Mouse (Mus musculus) heart, embryonic 15.5 days (tissue): ENCODE data around the gene Sspo. TPM values are rescaled to one million over a fixed set of nuclear protein-coding genes. Genes with fewer than 3 reads are reported as not detected.
A peak's percentile ranks its signal among the peaks of the same experiment; 100 is the strongest.

Experiments
- ATAC-seq: fragments of 200-750 bp; cut with Nextera tagmentation; replicated peaks from 2 replicates; pipeline ENCODE4 v1.8.0; 2017; ENCODE audit warnings: low read depth, moderate TSS enrichment; ENCODE audit not compliant: insufficient number of reproducible peaks, insufficient read depth, low FRiP score
- H3K27ac ChIP-seq: fragments of 300-500 bp; sonication (generic); 2 replicates; pipeline ENCODE4 v1.5.1; 2015; ENCODE audit warnings: mild to moderate bottlenecking, inconsistent platforms
- H3K27me3 ChIP-seq: fragments of 300-500 bp; sonication (generic); 2 replicates; pipeline ENCODE4 v1.6.1; 2015; ENCODE audit warnings: inconsistent platforms
- H3K36me3 ChIP-seq: fragments of 300-500 bp; sonication (generic); 2 replicates; pipeline ENCODE4 v1.6.1; 2015; ENCODE audit warnings: mild to moderate bottlenecking, inconsistent platforms
- H3K4me1 ChIP-seq: fragments of 300-500 bp; sonication (generic); replicated peaks from 2 replicates; pipeline ENCODE4 v1.6.1; 2015; ENCODE audit warnings: inconsistent platforms
- H3K4me2 ChIP-seq: fragments of 300-500 bp; sonication (generic); 2 replicates; pipeline ENCODE4 v1.6.1; 2015; ENCODE audit warnings: inconsistent platforms, mild to moderate bottlenecking, moderate library complexity
- H3K4me3 ChIP-seq: fragments of 300-500 bp; sonication (generic); 2 replicates; pipeline ENCODE4 v1.5.1; 2015; ENCODE audit warnings: mild to moderate bottlenecking, inconsistent platforms
- H3K9ac ChIP-seq: fragments of 300-500 bp; sonication (generic); 2 replicates; pipeline ENCODE4 v1.6.1; 2015; ENCODE audit warnings: mild to moderate bottlenecking, inconsistent platforms
- H3K9me3 ChIP-seq: fragments of 300-500 bp; sonication (generic); replicated peaks from 2 replicates; pipeline ENCODE4 v1.6.1; 2016; ENCODE audit warnings: inconsistent platforms
- WGBS: fragments of 180-500 bp; shearing (Covaris S2); methylation state at CpG from one replicate; pipeline ENCODE4 v1.1.7; 2015; ENCODE audit warnings: mixed read lengths; 5-methylcytosine and 5-hydroxymethylcytosine counted together
- polyA plus RNA-seq: library from polyadenylated mRNA; unstranded; fragments of >200 nt; fragmentation: Nextera tagmentation; extraction: Ambion mirVana; gene quantifications from 2 replicates; pipeline ENCODE4 v1.2.1, GENCODE M21; 2015

Gene Sspo
- polyA plus RNA-seq, 1 experiment from 2014 or later: 0.16 TPM

DNA sequence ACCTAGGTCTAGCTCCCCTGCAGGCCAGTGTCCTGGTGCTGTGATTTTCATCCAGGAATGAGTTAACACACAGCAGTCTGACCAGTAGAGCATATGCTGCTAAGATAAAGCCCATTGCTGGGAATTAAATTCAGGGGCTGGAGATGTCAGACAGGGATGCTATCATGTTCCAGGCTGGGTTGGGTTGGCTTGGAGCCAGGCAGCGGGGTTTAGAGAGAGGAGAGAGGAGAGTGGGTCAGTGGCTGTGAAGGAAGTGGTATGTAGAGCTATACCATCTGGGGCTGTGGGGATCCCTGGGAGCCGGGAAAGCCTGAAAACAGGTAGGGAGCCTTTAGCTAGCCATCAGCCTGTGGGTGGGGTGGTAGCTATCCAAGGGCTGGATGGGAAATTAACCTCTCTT, 82.8 kb downstream of the Sspo start:
- no peak overlapping the region for H3K4me2 ChIP-seq
- H3K27ac ChIP-seq: no peak overlapping the region
- H3K4me3 ChIP-seq: no peak overlapping the region
- 21% methylated on average over 2 of the region's 2 CpGs for WGBS
- H3K9me3 ChIP-seq: no peaks in the 10 kb centered on the region
- H3K27me3 ChIP-seq: no peaks in the 10 kb centered on the region
- peaks cover 4% of the 10 kb centered on the region; the same call in 1 of the 2 replicates for H3K36me3 ChIP-seq
- no peak for ATAC-seq
- H3K9ac ChIP-seq: no peak overlapping the region
- H3K4me1 ChIP-seq: peaks cover 16% of the 10 kb centered on the region

DNA sequence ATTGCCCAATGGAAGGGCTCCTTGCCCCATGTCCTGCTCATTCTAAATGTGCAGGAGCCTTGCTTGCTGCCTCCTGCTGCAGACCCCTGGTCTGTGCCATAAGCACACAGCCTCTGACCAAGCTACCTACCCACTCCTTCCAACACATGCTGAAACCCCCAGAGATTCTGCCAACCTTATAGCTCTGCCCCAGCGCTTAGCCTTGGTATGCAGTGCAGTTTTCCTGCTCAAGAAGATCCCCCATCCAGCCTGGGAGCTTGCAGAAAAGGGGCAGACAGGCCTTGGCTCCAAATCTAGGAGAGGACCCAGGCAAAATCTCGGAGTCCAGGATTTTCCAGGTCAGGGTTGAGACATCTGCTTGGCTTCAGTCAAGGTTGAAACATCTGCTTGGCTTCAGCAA, 85.4 kb downstream of the Sspo start:
- Histone ChIP-seq H3K36me3 (peaks cover 4% of the 10 kb centered on the region; the same call in 1 of the 2 replicates), H3K9ac (no peak overlapping the region), H3K4me2 (no peak overlapping the region), H3K4me3 (no peak overlapping the region), H3K9me3 (no peaks in the 10 kb centered on the region), H3K27ac (no peak overlapping the region), H3K27me3 (no peaks in the 10 kb centered on the region), H3K4me1 (peaks cover 29% of the 10 kb centered on the region)
- ATAC-seq: no peak
- WGBS: 83% methylated on average over 2 of the region's 2 CpGs

DNA sequence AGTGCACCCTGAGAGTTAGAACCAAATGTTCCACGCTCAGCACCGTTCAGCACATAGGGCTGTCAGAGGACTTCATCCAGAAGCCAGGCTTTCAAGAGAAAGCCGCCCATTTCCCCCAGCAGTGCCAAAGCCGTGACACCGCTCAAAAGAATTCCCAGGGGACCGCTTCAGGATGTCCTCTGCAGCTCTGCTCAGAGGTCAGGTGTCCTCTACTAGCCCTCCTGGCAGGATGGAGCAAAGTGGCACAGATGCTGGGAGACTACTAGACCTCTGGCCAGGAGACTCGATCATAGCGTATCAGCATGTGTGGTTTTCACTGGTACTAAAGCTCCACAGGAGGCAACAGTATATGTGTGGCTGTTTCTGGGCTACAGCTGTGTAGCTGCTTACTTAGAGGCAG, 86.9 kb downstream of the Sspo start:
- Histone ChIP-seq H3K4me3 (no peak overlapping the region), H3K27ac (no peak overlapping the region), H3K27me3 (no peaks in the 10 kb centered on the region), H3K4me1 (peaks cover 28% of the 10 kb centered on the region), H3K9ac (no peak overlapping the region), H3K4me2 (no peak overlapping the region), H3K9me3 (no peaks in the 10 kb centered on the region), H3K36me3 (peaks cover 4% of the 10 kb centered on the region; the same call in 1 of the 2 replicates)
- 71% methylated on average over 8 of the region's 8 CpGs for WGBS
- ATAC-seq: no peak

DNA sequence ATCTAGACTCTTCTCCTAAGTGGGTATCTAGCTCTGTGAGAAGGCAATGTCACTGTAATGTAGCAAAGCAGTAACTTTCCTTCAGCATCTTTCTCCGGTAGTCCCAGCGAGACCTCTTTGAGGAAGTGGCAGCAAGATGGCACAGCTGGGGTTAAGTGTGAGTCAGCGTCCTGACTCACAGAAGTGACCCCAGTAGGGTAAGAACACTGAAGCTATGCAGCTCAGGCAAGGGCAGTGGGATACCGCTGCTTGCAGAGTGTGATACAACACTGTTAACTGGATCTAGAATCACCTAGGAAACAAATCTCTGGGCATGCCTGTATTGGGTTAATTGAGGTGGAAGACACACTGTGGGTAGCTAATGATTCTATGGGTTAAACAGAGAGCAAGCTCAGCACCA, 88.1 kb downstream of the Sspo start:
- no peak for ATAC-seq
- no peak overlapping the region for H3K9ac ChIP-seq
- WGBS: 64% methylated on average over 4 of the region's 4 CpGs

DNA sequence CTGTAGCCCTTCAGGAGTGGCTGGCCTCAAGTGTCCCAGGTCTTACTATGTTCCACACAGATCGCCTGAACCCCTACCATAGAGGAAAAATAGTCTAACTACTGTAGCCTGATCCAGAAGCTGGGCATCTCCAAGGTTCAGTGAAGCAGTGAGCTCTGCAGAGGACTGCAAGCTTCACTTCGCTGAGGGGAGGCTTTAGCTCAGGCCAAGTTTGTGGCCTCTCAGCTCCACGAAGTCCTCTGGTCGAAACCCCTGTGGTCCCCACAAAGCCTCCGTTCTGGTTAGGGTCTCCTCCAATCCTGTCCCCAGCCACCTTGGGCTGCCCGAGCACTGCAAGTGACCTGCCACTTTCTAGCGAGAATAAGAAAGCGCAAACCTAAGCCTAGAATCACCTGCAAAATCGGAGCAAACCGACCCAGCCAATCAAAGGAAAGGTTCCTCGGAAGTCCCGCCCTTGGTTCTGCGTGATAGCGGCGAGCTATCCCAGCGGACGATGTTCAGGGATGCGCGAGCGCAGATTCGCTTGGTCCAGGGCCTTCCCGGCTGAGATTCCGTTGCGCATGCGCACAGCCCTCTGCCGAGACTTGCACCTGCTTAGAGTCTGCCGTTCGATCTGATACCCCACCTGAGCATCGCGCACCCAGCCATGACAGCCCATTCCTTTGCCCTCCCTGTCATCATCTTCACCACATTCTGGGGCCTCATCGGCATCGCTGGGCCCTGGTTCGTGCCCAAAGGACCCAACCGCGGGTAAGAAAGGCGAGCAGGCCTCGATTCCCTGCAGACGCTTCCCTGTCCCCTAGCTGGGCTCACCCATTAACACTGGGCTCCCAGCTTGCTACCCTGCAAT, 89.3 kb downstream of the Sspo start, which contains the start of gene Atp6v0e2:
TSS of gene Atp6v0e2 (plus strand) at position 511 of the 850 bp plus-strand sequence.
- Histone ChIP-seq H3K4me2 (peak within 1 kb of the TSS; percentile 72), H3K27ac (no peak within 1 kb of the TSS), H3K36me3 (peaks cover 1% of the 10 kb centered on the region; the same call in 1 of the 2 replicates), H3K27me3 (no peaks in the 10 kb centered on the region), H3K4me3 (peak within 1 kb of the TSS; percentile 52), H3K4me1 (peaks cover 14% of the 10 kb centered on the region), H3K9ac (peak within 1 kb of the TSS; percentile 47), H3K9me3 (no peaks in the 10 kb centered on the region)
- whole genome bisulfite sequencing: 10% methylated on average over 38 of the region's 38 CpGs
- peak; percentile 77 for ATAC-seq

More for the DNA sequence above, 88.1 kb downstream of the Sspo start:
- H3K9me3 ChIP-seq: no peaks in the 10 kb centered on the region
- H3K27ac ChIP-seq: no peak overlapping the region
- no peak overlapping the region for H3K4me3 ChIP-seq
- peaks cover 17% of the 10 kb centered on the region for H3K4me1 ChIP-seq
- peaks cover 4% of the 10 kb centered on the region; the same call in 1 of the 2 replicates for H3K36me3 ChIP-seq
- no peaks in the 10 kb centered on the region for H3K27me3 ChIP-seq
- no peak overlapping the region for H3K4me2 ChIP-seq

DNA sequence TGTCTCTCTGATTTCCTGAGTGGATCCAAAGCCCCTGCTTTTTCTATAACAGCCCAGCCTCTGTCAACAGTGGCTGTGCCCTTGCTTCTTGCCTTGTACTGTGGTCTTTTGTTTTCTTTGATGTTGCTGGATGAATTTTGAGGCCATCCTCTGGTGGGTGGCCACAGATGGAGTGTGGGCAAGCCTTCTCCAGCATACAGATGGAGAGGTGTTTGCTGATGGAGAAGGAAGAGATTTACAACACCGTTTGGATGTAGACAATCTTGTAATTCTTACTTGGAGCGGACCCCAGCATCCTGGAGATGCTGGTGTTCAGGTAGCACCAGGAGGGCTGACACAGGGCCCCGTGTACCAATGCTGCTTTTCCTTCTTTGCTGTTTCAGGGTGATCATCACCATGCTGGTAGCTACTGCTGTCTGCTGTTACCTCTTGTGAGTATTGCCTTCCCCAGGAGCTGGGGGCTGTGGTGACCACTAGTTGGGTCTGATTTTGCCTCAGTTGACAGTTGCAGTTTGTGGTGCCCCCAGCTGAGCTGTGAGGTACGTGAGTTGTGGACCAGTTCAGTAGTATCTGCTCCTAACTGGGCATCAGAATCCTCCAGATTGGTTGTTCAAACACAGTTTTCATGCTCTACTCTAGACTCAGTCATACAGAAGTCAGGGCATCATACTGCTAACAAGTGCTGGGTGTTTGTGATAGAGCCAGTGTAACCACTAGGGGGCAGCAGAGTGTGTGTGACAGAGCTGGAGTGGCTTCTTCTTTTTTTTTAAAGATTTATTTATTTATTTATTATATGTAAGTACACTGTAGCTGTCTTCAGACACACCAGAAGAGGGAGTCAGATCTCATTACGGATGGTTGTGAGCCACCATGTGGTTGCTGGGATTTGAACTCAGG, 91.1 kb downstream of the Sspo start:
- H3K36me3 ChIP-seq: no peaks in the 10 kb centered on the region
- no peak for ATAC-seq
- WGBS: 75% methylated on average over 5 of the region's 5 CpGs
- H3K4me3 ChIP-seq: no peak overlapping the region
- no peak overlapping the region for H3K4me2 ChIP-seq
- peaks cover 14% of the 10 kb centered on the region for H3K4me1 ChIP-seq
- no peaks in the 10 kb centered on the region for H3K9me3 ChIP-seq
- H3K27ac ChIP-seq: no peak overlapping the region
- no peaks in the 10 kb centered on the region for H3K27me3 ChIP-seq
- H3K9ac ChIP-seq: no peak overlapping the region

DNA sequence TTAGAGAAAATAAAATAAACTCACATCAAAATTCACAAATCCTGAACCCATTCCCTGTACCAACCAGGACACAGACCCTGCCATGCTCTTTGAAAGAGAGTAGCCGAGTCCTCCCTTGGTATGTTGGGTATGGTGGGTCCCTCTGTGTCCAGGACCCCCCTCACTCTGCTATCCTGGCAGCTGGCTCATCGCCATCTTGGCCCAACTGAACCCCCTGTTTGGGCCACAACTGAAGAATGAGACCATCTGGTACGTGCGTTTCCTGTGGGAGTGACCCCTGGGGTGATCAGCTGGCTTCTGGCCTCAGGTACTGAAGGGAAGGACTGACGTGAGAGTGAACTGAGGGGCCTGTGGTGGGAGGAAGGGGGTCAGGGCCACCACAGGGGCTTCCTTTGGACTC, 91.8 kb downstream of the Sspo start:
- Histone ChIP-seq H3K36me3 (no peaks in the 10 kb centered on the region), H3K27ac (no peak overlapping the region), H3K27me3 (no peaks in the 10 kb centered on the region), H3K4me2 (no peak overlapping the region), H3K4me3 (no peak overlapping the region), H3K4me1 (peaks cover 14% of the 10 kb centered on the region), H3K9ac (no peak overlapping the region), H3K9me3 (no peaks in the 10 kb centered on the region)
- 73% methylated on average over 5 of the region's 5 CpGs for WGBS
- ATAC-seq: no peak

DNA sequence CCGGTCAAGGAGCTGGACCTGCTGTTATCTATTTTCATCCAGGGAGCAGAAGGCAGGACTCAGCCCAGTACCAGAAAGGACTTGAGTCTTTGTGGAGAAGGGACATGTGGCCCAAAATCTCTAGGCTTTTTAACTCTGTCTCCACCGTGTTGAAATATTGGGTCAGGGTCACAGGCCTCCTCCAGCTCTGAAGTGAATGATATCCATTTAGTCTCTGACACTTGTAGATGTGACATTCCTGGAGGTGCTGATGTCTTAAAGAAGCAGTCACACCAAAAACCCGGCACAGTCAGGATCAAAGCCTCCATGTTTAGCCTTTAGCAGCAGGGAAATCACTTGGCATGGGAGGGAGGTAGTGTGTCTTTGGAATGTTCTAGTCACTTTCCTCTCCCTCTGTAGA, 92.7 kb downstream of the Sspo start:
- H3K4me2 ChIP-seq: no peak overlapping the region
- no peak for ATAC-seq
- no peaks in the 10 kb centered on the region for H3K36me3 ChIP-seq
- 43% methylated on average over 3 of the region's 3 CpGs for WGBS
- no peaks in the 10 kb centered on the region for H3K9me3 ChIP-seq
- H3K4me3 ChIP-seq: no peak overlapping the region
- H3K9ac ChIP-seq: no peak overlapping the region
- H3K4me1 ChIP-seq: peaks cover 14% of the 10 kb centered on the region
- H3K27me3 ChIP-seq: no peaks in the 10 kb centered on the region
- no peak overlapping the region for H3K27ac ChIP-seq

DNA sequence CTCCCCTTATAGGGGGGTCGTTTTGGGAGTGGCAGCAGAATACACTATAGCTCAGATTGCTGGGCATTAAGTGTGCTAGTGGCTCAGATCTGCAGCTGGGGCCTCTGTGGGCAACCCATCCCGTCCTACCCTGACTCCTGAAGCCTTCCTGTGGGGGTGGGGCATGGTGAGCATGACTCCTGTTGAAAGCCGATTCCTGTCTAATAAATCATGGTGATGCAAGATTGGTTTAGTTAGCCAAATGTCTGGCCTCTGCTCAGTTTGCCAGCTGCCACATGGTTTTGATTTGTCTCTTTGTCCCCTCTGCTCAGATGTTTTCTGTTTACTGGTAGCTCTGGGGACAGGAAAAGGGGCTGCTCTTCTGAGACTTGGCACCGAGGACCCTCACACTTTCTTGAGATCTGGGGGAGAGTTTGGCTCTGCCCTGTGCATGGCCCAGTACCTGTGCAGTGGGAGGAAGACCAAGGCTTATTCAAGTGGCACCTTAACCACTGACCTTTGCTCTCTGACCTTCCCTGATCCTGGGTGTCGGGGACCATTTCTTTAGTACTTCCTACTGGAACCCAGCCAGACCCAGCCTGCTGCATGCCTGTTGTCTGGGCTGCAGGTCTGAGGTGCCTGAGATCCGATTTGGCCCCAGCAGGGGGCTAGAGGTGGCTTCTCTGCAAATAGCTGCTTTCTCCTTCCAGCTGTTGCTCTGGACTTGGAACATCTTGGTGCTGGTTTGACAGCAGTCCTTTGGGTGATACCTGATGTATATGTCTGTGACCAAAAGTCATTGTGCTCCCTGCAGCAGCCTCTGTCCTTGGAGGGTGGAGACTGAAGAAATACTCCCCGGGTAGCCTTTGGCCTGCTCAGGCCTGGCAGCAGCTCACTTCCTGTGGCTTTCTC, 93.8 kb downstream of the Sspo start:
- Histone ChIP-seq H3K27ac (no peak overlapping the region), H3K9ac (no peak overlapping the region), H3K4me1 (peaks cover 13% of the 10 kb centered on the region), H3K9me3 (no peaks in the 10 kb centered on the region), H3K36me3 (no peaks in the 10 kb centered on the region), H3K27me3 (no peaks in the 10 kb centered on the region), H3K4me2 (no peak overlapping the region), H3K4me3 (no peak overlapping the region)
- 33% methylated on average over 7 of the region's 7 CpGs for WGBS
- ATAC-seq: no peak

DNA sequence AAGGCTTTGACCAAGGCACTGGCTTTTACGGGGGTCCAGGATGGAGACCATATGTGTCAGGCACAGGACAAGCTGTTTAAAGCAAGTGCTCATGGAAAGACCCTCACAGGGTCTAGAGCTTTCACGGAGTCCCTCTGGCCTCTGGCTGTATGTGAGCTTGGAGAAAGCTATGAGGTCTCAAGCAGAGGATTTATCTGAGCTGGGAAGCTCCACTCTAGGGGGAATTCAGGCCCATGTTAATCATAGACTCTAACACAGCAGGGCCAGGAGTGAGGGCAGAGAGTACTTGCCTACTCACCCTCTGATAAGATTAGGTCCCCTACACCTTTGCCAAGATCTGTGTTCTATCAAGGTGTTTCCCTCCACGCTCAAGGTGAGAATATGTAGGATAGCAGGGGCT, 94.6 kb downstream of the Sspo start:
- no peak overlapping the region for H3K27ac ChIP-seq
- no peaks in the 10 kb centered on the region for H3K36me3 ChIP-seq
- ATAC-seq: no peak
- no peaks in the 10 kb centered on the region for H3K27me3 ChIP-seq
- H3K4me2 ChIP-seq: no peak overlapping the region
- no peaks in the 10 kb centered on the region for H3K9me3 ChIP-seq
- no peak overlapping the region for H3K4me3 ChIP-seq
- WGBS: 67% methylated on average over 3 of the region's 3 CpGs
- no peak overlapping the region for H3K9ac ChIP-seq
- H3K4me1 ChIP-seq: peaks cover 6% of the 10 kb centered on the region
